ENCODE assay signal across 8 mouse cellular contexts in the genomic region with DNA sequence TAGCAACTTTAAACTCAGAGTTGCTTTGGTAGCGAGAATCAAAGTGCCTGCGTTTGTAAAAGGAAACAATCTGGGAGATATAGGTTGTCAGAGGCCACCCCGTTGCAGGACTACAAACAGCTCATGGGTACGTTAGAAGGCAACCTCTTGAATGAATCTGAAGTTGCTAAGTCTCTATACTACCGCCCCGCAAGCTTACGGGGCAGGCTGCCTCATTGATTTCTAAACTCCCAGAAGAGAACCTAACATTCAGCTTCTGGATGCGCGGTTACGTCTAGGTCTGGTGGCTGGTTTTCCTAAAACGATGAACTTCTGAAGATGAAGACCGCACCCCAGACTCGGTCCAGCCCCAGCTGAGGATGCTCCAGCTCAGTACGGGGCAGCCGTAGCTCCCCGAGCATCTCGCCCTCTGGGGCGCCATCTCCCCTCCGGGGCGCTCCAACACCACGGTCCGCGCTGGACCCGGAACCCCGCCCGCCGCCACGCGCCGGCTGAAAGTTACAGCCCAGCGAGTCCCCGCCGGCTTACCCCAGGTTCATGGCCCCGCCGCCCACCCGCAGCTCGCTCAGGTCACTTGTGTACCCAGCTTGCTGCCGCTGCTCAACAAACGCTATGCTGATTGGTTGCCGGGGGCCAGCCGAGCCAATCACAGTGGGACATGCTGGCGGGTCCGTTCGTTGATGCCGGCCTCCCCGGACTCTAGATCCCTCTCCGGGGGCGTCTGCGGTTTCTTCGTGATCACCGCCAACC. TPM values are rescaled to one million over a fixed set of nuclear protein-coding genes. Genes with fewer than 3 reads are reported as not detected.
DNase-seq lines count a peak whose midpoint lies in the region; ATAC-seq and TF ChIP-seq lines count a peak whose summit lies in the region.

A gene (minus strand): TSS at position 567 of the 750 bp plus-strand sequence.

- no peaks in the 10 kb centered on the region; the same call in 1 of the 2 replicates for H3K36me3 ChIP-seq in forebrain, embryonic 15.5 days

- H3K27ac ChIP-seq in forebrain, embryonic 15.5 days (replicated peaks), result peak within 1 kb of the TSS; percentile 48

- TF ChIP-seq CTCF in lung, adult 2 months (IDR thresholded peaks at IDR 0.05; ENCODE audit: insufficient read depth, low read length), result no peak

- peak; percentile 96 for DNase-seq in ES-CJ7 (ENCODE audit: low read depth, low spot score)
- peak; percentile 99 for DNase-seq in cerebellum, adult 11 months
- peak; percentile 98 for DNase-seq in heart, postnatal 25 days (ENCODE audit: low spot score)
- DNase-seq in layer of hippocampus, adult 18-20 months (ENCODE audit: low spot score in 2 of 2), result peak; percentile 98 to 100
- DNase-seq in lung, adult 2 months, result peak; percentile 100
- peak; percentile 94 to 95 for DNase-seq in thymus, adult 18-20 months

- peak; percentile 98 for ATAC-seq in forebrain, embryonic 15.5 days (replicated peaks)
- peak; percentile 97 for ATAC-seq in neutrophil, adult 5-6 weeks (ENCODE audit: extremely low read depth, insufficient number of reproducible peaks, low FRiP score, poor library complexity, severe bottlenecking)

- peak within 1 kb of the TSS; percentile 75 for H3K9ac ChIP-seq in forebrain, embryonic 15.5 days (replicated peaks)

- H3K4me3 ChIP-seq in forebrain, embryonic 15.5 days, result peak within 1 kb of the TSS; percentile 74
- peak within 1 kb of the TSS; percentile 84 for H3K4me3 ChIP-seq in lung, adult 2 months (replicated peaks; ENCODE audit: extremely low read depth, low read depth, low read length)

- peaks cover 13% of the 10 kb centered on the region for H3K4me1 ChIP-seq in forebrain, embryonic 15.5 days
- H3K4me1 ChIP-seq in lung, adult 2 months (ENCODE audit: control insufficient read depth, insufficient read depth, low read length), result no peaks in the 10 kb centered on the region

- TF ChIP-seq POLR2A in lung, adult 2 months (IDR thresholded peaks at IDR 0.05; ENCODE audit: borderline replicate concordance, extremely low read depth, low read depth, low read length), result peak; percentile 42; the same call in 1 of the 2 replicates

- under 1% methylated on average over 51 of the region's 51 CpGs for WGBS in forebrain, embryonic 15.5 days
- WGBS in lung, adult 2 months, result under 1% methylated on average over 51 of the region's 51 CpGs

- H3K27me3 ChIP-seq in forebrain, embryonic 15.5 days, result no peaks in the 10 kb centered on the region

- H3K9me3 ChIP-seq in forebrain, embryonic 15.5 days, result no peaks in the 10 kb centered on the region

- H3K4me2 ChIP-seq in forebrain, embryonic 15.5 days (replicated peaks), result peak within 1 kb of the TSS; percentile 47

- intact Hi-C loops in heart, postnatal 25 days (cut with DNase I), result no loop called here

RNA-seq across cellular contexts. Expression of the gene that starts here (rescaled TPM):
- polyA plus RNA-seq in forebrain, embryonic 15.5 days (2015; fragmentation: Nextera tagmentation; extraction: Ambion mirVana), result 13.1 and 13.4 TPM in 2 replicates
- total RNA-seq in heart, postnatal 25 days (2021), result 1 to 10 TPM; 9.6 TPM
- 10 to 100 TPM; 16.9 to 17.4 TPM for total RNA-seq in layer of hippocampus, adult 18-20 months (2021)
- polyA plus RNA-seq in lung, adult 2 months (2012; rRNA removed), result 1.3 and 2.7 TPM in 2 replicates
- 11.3 and 17.9 TPM in 2 replicates for total RNA-seq in neutrophil, adult 5-6 weeks (2017)

Comparison
In these comparisons a context has a peak if more than half of its experiments do, and no peak if none do; other contexts are left out.
1. Peak in every context shown above with its lines: DNase-seq, ATAC-seq, H3K4me3 ChIP-seq and H3K27ac ChIP-seq.